Mouse (Mus musculus) bone marrow macrophage, adult 2 months (primary cell): ENCODE data around the gene Myof. TPM values are rescaled to one million over a fixed set of nuclear protein-coding genes. Genes with fewer than 3 reads are reported as not detected.

Experiments used
- H3K27ac ChIP-seq: 2 replicates; pipeline ENCODE4 v1.5.1; 2012; ENCODE audit warnings: low read depth, low read length; ENCODE audit not compliant: insufficient read depth
- H3K4me1 ChIP-seq: 2 replicates; pipeline ENCODE4 v1.6.1; 2012; ENCODE audit warnings: low read length; ENCODE audit not compliant: control insufficient read depth, insufficient read depth
- H3K4me3 ChIP-seq: 2 replicates; pipeline ENCODE4 v1.5.1; 2012; ENCODE audit warnings: mild to moderate bottlenecking, low read length, moderate library complexity; ENCODE audit not compliant: insufficient read depth
- CTCF ChIP-seq: IDR thresholded peaks from 2 replicates; pipeline ENCODE4 v1.5.1; 2012; ENCODE audit warnings: low read depth, mild to moderate bottlenecking, low read length, moderate library complexity
- POLR2A ChIP-seq: IDR thresholded peaks from 2 replicates; pipeline ENCODE4 v1.6.1; 2012; ENCODE audit warnings: mild to moderate bottlenecking, low read depth, low read length, borderline replicate concordance
- polyA plus RNA-seq: library from polyadenylated mRNA; stranded (reverse); fragments of >200 nt; gene quantifications from 2 replicates; pipeline ENCODE4 v1.2.4, GENCODE M21; 2012; ENCODE audit not compliant: missing spikeins, insufficient read depth, insufficient read length

Gene Myof
- polyA plus RNA-seq, 1 experiment = 160 TPM

DNA sequence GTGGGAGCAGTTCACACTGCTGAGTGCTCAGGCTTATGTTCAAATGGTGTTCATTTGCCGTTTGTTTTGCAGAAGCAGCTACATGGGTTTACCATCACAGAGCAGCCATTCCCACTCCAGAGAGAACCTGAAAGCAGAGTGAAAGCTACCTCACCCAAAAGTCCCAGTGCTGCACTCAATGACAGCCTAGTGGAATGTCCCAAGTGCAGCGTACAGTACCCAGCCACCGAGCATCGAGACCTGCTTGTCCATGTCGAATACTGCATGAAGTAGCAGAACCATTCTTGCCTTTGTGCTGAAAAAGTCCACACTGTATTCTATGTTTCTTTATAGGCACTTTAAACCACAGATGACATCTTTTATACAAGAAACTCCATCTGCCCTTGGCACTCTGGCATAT, 29.8 kb upstream of the Myof start:
- TF ChIP-seq CTCF = no peak
- no peak for TF ChIP-seq POLR2A
- H3K4me1 ChIP-seq = no peaks in the 10 kb centered on the region
- no peak overlapping the region for H3K27ac ChIP-seq
- no peak overlapping the region for H3K4me3 ChIP-seq

DNA sequence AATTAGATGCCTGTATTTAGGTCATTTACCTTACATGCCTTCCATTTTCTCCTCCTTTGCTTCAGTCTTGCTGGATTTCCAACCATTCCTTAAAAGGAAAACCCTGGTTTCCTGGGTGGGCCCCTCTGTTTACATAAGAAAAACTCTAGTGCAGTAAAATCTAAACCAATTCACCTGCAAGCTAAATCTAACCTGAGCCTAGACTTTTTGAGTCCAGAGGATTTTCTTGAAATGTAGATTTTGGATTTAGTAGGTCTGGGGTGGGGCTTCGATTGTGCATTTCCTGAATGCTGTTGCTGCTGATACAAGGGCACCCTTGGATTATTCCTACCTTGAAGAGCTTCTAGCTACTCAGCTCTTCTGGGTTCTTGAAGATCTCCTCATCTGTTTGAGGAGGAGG, 20.7 kb upstream of the Myof start:
- TF ChIP-seq POLR2A (no peak), CTCF (no peak)
- Histone ChIP-seq H3K4me3 (no peak overlapping the region), H3K27ac (no peak overlapping the region), H3K4me1 (no peaks in the 10 kb centered on the region)

DNA sequence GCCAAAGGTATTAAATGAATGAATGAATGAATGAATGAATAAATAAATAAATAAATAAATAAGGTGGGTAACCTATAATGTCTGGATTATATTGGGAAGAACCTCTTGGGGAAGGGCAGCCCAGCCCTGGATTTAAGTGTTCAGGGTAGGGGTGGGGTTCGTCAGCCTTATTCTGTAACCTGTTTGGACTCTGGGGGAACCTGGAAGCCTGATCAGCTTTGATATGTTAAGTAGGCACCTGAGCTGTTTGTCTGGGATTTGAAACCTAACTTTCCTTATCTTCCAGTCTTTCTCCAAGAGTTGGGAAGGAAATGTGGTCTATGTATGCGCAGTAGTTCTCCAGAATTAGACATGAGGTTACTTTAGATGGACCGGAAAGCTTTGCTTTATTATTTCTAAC, 19.8 kb upstream of the Myof start:
- Histone ChIP-seq H3K27ac (no peak overlapping the region), H3K4me3 (no peak overlapping the region), H3K4me1 (no peaks in the 10 kb centered on the region)
- TF ChIP-seq CTCF = no peak
- TF ChIP-seq POLR2A = no peak

DNA sequence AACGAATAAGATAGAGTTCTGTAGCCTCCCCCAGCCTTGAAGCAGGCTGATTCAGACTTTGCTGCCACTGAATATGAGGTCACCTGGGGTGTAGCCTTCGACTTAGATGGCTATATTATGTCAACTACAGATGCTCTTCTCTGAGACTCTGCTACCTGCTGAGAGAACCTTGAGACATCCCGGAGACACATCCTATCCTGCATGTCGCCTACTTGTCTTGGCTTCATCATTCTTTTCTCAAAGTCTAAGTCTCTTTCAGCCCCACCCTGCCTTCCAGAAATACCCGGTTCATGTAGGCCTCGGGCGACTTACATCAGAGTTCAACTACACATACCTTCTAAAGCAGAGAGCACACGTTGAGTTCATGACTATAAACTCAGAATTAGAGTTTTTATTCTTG, 13.6 kb upstream of the Myof start:
- Histone ChIP-seq H3K27ac (no peak overlapping the region), H3K4me1 (peaks cover 3% of the 10 kb centered on the region; the same call in 1 of the 2 replicates), H3K4me3 (no peak overlapping the region)
- TF ChIP-seq CTCF (no peak), POLR2A (no peak)

DNA sequence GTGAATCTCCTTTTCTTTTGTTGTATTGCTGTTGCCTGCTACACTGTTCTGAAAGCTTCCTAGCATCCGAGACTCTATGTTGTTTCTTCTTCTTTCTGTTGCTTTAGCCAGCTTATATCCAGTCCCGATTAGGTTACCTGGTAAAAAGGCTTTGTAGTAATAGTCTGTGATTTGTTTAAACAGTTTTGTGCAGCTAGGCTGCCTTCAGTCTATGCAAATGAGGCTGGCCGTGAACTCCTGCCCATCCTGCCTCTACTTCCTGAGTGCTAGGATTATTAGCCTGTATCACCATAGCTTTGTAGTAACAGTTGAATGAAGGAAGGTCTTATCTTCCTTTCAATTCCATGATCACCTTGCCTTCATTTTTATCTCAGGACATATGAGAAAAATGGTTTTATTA, 12.9 kb upstream of the Myof start:
- TF ChIP-seq POLR2A = no peak
- TF ChIP-seq CTCF = no peak
- peaks cover 3% of the 10 kb centered on the region; the same call in 1 of the 2 replicates for H3K4me1 ChIP-seq
- no peak overlapping the region for H3K27ac ChIP-seq
- no peak overlapping the region for H3K4me3 ChIP-seq

DNA sequence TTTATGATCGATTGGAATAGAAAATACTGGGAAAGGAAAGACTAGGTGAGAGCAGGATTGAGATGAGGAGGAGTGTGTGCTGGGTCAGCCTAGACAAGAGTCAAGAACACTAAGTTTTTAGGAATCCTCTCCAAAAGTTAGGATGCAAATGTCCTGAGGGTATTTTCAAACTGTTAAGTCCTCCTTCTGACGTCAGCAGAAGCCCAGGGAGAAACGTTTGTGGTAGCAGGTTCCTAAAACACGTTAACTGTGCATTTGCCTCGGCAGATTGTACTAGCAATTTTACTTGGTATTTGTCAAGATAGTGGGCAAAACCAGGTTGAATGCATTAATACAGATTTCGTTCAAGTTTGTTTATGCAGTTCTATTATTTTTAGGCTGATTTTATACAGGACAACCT, 12.4 kb upstream of the Myof start:
- peaks cover 3% of the 10 kb centered on the region; the same call in 1 of the 2 replicates for H3K4me1 ChIP-seq
- peak overlapping the region; percentile 86 for H3K4me3 ChIP-seq
- H3K27ac ChIP-seq = no peak overlapping the region
- TF ChIP-seq POLR2A (no peak), CTCF (no peak)

DNA sequence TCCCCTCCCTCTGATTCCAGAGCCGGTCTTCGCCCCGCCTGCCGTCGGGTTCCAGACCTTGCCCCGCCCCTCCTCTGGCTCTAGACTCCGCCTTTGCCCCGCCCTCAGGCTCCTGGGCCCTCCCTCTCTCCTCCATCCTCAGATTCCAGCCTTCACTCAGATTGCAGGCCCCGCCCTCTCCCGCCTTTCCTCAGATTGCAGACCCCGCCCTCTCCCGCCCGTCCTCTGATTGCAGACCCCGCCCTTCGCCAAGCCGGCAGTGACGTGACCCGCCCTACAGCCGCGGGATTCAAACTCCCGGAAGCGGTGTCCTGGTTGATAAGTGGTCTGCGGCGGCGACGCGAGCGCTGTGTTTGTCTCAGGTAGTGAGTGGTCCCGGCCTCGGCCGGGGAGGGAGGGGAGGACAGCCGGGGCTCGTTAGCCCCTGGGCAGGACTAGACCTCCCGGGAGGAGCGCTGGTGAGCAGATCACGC, 11.4 kb upstream of the Myof start, which contains the start of gene Cep55:
Gene Cep55 (plus strand): TSS at position 292 of the 473 bp plus-strand sequence.
- no peak for TF ChIP-seq CTCF
- no peak for TF ChIP-seq POLR2A
- Histone ChIP-seq H3K27ac (no peak within 1 kb of the TSS), H3K4me1 (peaks cover 3% of the 10 kb centered on the region; the same call in 1 of the 2 replicates), H3K4me3 (peak within 1 kb of the TSS; percentile 87)

DNA sequence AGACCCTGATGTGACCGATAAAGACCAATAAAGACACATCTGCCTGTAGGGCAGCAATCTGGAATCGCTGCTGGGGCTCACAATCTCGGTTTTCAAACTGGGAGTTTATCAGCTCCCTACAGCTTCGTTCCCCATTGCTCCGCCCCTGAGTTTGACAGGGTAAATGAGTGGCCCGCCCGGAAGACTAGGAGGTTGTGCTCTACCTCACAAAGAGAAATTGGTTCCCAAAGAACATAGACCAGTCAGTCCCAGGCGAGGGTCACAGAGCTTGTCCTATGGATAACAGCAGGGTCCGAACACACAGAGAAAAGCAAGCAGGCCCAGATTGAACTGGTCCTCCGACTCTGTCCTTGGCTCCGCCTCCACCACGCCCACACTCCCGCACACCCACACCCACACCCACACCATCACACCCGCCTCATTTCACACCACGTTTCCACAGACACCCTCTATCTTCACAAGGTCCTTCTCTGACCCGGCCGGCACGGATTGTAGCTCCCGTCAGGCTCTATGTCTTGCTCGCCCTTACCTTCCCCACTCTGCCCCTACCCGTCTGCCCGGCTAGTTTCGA, 10.9 kb upstream of the Myof start:
- Histone ChIP-seq H3K4me1 (peaks cover 3% of the 10 kb centered on the region; the same call in 1 of the 2 replicates), H3K27ac (no peak overlapping the region), H3K4me3 (peak overlapping the region; percentile 87)
- TF ChIP-seq CTCF (no peak), POLR2A (no peak)

DNA sequence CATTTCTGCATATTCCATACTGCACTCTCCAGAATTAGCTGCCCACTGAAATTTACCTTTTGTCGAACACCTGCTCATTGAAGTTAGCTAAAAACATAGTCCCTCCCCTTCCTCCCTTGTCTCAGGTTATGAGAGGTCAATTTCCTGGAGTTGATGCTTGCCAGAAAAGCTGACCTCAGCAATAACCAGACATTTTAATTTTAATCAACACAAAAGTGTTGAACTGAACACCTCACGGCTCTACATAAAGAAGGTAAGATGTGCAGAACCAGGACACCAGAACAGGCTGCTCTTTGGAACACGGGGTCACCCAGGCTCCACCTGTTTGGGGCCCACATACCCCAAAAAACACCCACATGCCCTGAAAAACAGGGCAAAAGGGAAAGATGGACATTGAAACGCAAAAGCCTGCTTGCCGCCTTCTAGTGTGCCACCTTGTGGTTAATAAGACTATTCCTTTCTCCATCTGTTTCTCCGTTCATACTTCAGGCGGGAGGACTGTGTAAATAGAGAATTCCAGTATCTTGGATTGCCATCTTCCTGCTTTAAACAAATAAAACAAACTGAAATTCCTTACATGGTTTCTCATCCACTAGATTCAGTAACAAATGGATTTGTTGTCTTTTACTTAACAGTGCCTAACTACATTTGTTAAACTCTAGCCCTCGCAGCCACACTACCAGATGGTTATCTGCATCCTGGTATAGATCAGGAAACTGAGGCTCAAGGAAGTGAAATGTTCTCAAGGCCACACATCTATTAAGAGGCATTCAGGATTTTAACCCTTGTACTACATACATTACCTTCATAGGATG, 10.1 kb upstream of the Myof start:
- TF ChIP-seq POLR2A (no peak), CTCF (no peak)
- no peak overlapping the region for H3K27ac ChIP-seq
- H3K4me3 ChIP-seq = peak overlapping the region; percentile 87
- H3K4me1 ChIP-seq = peaks cover 3% of the 10 kb centered on the region; the same call in 1 of the 2 replicates

DNA sequence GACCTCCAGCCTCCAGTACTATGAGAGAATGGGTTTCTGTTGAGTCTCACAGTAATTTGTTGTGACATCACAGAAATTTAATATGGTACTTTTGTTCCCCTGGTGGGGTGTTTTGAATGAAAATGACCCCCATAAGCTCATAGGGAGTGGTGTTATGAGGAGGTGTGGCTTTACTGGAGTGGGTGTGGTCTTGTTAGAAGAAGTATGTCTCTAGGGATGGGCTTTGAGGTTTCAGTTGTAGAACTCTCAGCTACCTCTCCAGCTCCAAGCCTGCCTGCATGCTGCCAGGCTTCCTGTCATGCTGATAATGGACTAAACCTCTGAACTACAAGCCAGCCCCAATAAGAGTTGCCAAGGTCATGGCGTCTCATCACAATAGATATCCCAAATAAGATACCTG, 6.3 kb upstream of the Myof start:
- Histone ChIP-seq H3K27ac (no peak overlapping the region), H3K4me3 (no peak overlapping the region), H3K4me1 (peaks cover 3% of the 10 kb centered on the region; the same call in 1 of the 2 replicates)
- TF ChIP-seq POLR2A = no peak
